Mouse (Mus musculus) G1E (cell line): ENCODE results near the gene Ptpa.

ENCODE experiments used
- CTCF ChIP-seq: IDR thresholded peaks from 2 replicates; pipeline ENCODE4 v1.5.1; 2012; ENCODE audit warnings: low read depth, low read length, inconsistent platforms, mixed read lengths
- GATA1 ChIP-seq: IDR thresholded peaks from 2 replicates; pipeline ENCODE4 v1.6.1; 2012; ENCODE audit warnings: borderline replicate concordance, low read length, inconsistent platforms, mixed read lengths
- GATA2 ChIP-seq: IDR thresholded peaks from 2 replicates; pipeline ENCODE4 v1.6.1; 2012; ENCODE audit warnings: low read depth, low read length, inconsistent platforms, borderline replicate concordance
- POLR2AphosphoS5 ChIP-seq: IDR thresholded peaks from 2 replicates; pipeline ENCODE4 v1.6.1; 2012; ENCODE audit warnings: low read depth, low read length, inconsistent platforms; ENCODE audit not compliant: insufficient replicate concordance

DNA sequence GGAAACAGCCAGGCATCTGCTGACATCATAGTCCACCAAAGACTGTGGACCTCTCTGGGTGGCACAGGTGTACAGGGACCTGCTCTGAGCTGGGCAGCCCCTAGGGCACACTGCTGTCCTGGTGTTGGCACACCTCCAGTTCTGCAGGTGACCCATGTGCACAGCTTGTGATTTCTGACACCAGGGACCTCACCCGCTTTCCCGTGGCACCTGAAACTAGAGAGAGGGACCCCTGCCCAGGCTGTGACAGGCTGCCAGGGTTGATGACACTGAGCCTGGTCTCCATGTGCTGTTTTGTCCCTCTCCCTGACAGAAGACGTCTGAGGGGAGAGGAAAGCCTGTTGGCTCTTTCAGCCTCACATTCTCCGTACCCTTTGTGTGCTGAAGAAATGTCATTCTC is 22.0 kb downstream of the Ptpa start:
- no peak for TF ChIP-seq CTCF
- no peak for TF ChIP-seq POLR2AphosphoS5
- no peak for TF ChIP-seq GATA1
- TF ChIP-seq GATA2: no peak
